Mouse (Mus musculus): ENCODE results near the gene Lgi4.

GRCm38 (mm10) chr7:31037675-31038074 is 21.5 kb upstream of the Lgi4 start:
- TF ChIP-seq POLR2A (IDR thresholded peaks at IDR 0.05; ENCODE audit: low read depth, low read length) (no peak), CTCF (IDR thresholded peaks at IDR 0.05; ENCODE audit: extremely low read depth, insufficient read length, insufficient replicate concordance, low read depth, low read length) (no peak)

All from small intestine, adult 2 months (tissue).